Mouse (Mus musculus): ENCODE measurements around the gene Tgfbr3. TPM values are rescaled to one million over a fixed set of nuclear protein-coding genes. Genes with fewer than 3 reads are reported as not detected.
A peak's percentile ranks its signal among the peaks of the same experiment; 100 is the strongest.

Tgfbr3 gene
- total RNA-seq, 1 experiment from 2014 or later, result 31.2 TPM

GRCm38 (mm10) chr5:107221892-107222669 lies 67.3 kb downstream of the Tgfbr3 start:
- no peak for ATAC-seq (replicated peaks; ENCODE audit: insufficient number of reproducible peaks, low FRiP score, low TSS enrichment, poor library complexity, severe bottlenecking)

- ATAC-seq (replicated peaks; ENCODE audit: insufficient number of reproducible peaks, low FRiP score, low TSS enrichment, poor library complexity, severe bottlenecking), result no peak
These were observed 68.5 kb downstream of the Tgfbr3 start for GRCm38 (mm10) chr5:107220936-107221335.

GRCm38 (mm10) chr5:107219883-107220282 lies 69.5 kb downstream of the Tgfbr3 start:
- no peak for ATAC-seq (replicated peaks; ENCODE audit: insufficient number of reproducible peaks, low FRiP score, low TSS enrichment, poor library complexity, severe bottlenecking)

- peak; percentile 56 for ATAC-seq (replicated peaks; ENCODE audit: insufficient number of reproducible peaks, low FRiP score, low TSS enrichment, poor library complexity, severe bottlenecking)
These were observed 70.1 kb downstream of the Tgfbr3 start for GRCm38 (mm10) chr5:107219318-107219717.

- ATAC-seq (replicated peaks; ENCODE audit: insufficient number of reproducible peaks, low FRiP score, low TSS enrichment, poor library complexity, severe bottlenecking), result no peak
These were observed 70.8 kb downstream of the Tgfbr3 start for GRCm38 (mm10) chr5:107218594-107218993.

DNA sequence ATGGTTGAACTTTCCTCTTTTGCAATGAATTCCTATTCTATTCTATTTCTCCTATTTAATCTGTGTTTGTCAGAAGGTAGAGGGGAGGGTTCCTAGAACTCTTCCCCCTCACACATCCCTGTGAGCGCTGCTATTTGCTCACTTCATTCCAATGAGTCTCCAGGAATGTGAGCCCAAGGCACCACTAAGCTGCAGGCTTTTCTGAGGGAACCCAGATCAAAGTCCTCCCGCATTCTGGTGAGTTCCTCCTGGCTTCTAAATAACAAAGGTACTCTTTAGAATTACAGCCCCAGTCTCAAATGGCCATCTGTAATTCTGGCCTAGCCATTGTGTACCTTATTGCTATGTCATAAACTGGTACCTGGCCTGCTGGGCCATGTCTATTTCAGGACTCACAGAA lies 72.3 kb downstream of the Tgfbr3 start:
- ATAC-seq (replicated peaks; ENCODE audit: insufficient number of reproducible peaks, low FRiP score, low TSS enrichment, poor library complexity, severe bottlenecking), result no peak

- no peak for ATAC-seq (replicated peaks; ENCODE audit: insufficient number of reproducible peaks, low FRiP score, low TSS enrichment, poor library complexity, severe bottlenecking)
These were observed 75.9 kb downstream of the Tgfbr3 start for GRCm38 (mm10) chr5:107213373-107214132.

GRCm38 (mm10) chr5:107211830-107212370 lies 77.5 kb downstream of the Tgfbr3 start:
- no peak for ATAC-seq (replicated peaks; ENCODE audit: insufficient number of reproducible peaks, low FRiP score, low TSS enrichment, poor library complexity, severe bottlenecking)

- ATAC-seq (replicated peaks; ENCODE audit: insufficient number of reproducible peaks, low FRiP score, low TSS enrichment, poor library complexity, severe bottlenecking), result no peak
These were observed 79.4 kb downstream of the Tgfbr3 start for GRCm38 (mm10) chr5:107210040-107210439.

DNA sequence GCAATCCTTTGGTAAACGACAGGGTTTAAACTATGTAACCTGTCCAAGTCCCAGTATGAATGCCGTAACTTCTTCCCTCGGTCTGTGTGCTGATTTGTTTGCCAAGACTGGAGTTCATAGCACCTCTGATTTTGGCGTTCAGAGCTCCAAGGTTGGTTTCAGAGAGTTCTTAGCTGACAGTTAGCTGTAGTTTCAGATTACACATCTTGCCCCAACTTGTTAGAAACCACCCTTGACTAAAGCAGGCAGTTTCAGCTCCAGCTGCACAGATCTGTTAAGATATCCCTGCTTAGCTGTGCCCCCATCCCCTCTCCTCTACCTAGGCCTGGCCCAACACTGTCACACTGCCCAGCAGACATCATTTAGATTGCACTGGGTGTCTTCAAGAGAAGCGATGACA lies 81.5 kb downstream of the Tgfbr3 start:
- no peak for ATAC-seq (replicated peaks; ENCODE audit: insufficient number of reproducible peaks, low FRiP score, low TSS enrichment, poor library complexity, severe bottlenecking)

DNA sequence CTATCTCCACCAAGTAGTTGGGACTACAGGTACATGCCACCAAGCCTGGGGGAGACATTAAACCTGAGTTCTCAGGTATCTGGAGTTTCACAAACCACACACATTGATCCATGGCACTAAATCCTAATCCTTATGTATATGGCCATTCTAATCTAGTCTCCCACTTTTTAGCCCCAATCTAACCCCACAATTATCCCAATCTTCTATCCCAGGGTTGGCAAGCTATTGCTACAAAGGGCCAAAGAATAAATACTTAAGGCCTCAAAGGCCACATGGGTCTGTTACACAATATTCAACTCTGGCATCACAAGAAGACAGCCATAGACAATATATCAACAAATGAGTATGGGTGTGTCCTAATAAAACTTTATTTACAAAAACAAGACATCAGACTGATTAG lies 85.1 kb downstream of the Tgfbr3 start:
- ATAC-seq (replicated peaks; ENCODE audit: insufficient number of reproducible peaks, low FRiP score, low TSS enrichment, poor library complexity, severe bottlenecking), result no peak

DNA sequence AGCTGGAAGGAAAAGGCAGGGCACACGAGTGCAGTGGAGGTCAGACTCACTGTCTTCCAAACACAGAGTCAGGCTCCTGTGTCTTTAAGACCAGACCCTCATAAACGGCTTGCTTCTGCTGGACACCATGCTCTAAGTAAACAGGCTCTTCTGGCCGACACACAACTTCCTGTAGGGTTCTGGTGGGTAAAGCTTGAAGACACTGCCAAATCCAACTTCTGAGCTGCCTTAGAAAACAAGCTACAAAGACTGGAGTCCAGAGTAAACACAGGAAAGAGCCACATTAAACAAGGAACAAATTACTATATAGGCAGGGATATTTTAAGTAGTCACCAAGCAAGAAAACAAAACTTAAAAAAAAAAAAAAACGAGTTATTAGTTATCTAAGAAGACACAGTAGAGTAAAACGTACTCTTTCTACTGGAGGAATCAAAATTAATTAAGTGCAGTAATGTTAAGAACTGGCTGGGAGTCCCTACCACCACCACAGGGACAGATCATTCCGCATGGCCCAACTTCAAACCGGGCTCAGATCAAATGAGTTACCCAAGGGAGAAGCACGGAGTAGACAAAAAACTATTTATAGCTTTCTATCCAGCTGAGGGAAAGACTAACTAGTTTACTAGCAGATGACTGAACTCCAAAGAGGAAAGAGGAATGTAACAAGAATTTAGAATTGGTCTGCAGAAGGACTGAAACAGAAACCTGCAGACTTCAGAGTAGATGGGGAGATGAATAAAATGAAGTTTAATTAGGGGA lies 86.4 kb downstream of the Tgfbr3 start:
- no peak for ATAC-seq (replicated peaks; ENCODE audit: insufficient number of reproducible peaks, low FRiP score, low TSS enrichment, poor library complexity, severe bottlenecking)

DNA sequence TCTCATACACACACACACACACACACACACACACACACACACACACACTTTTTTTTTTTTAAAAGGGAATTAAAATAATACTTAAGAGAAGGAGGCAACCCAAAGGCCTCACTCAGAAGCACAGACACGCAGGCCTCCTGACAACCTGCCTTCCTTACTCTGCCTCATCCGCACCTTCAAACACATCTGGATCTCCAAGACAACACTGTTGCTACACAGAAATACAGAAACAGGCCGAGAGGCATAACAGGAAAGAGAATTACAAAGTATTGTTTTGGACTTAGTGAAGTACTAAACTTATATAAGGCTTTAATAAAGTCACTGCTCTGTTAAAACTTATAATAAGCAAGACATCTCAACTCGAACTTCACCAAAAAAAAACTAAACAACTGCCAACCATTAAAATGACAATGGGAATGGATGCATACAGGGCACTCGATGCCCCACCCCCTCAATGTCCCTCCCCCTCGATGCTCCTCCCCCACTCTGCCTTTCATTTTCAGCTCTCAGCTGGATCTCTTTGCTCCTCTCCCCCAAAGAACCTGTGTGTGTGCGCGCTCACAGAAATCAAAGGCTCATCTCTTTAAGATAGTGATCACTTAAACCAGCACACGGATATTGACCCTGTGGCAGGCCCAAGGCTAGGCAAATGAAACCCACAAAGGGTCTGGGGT lies 87.8 kb downstream of the Tgfbr3 start:
- ATAC-seq (replicated peaks; ENCODE audit: insufficient number of reproducible peaks, low FRiP score, low TSS enrichment, poor library complexity, severe bottlenecking), result no peak

DNA sequence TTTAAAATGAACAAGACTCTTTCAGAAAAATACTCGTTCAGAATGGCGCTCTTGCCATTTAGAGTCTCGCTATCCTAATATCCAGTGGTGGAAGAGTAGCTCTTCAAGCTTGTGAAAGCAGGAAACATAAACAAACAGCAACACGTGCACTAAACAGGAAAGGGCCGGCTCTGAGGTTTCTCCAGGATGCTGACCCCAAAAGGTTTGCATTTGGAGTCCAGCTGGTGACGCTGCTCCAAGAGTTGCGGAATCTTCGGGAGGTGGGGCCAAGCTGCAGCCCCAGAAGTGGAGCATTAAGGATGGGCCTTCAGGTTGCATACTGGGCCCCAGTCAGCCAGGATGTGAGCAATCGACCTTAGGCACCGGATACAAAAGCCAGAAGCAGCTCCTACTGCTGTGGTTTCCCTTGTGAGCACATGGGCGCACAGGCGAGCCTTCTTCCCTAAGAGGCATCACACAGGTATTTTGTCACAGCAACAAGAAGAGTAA lies 88.5 kb downstream of the Tgfbr3 start:
- no peak for ATAC-seq (replicated peaks; ENCODE audit: insufficient number of reproducible peaks, low FRiP score, low TSS enrichment, poor library complexity, severe bottlenecking)

DNA sequence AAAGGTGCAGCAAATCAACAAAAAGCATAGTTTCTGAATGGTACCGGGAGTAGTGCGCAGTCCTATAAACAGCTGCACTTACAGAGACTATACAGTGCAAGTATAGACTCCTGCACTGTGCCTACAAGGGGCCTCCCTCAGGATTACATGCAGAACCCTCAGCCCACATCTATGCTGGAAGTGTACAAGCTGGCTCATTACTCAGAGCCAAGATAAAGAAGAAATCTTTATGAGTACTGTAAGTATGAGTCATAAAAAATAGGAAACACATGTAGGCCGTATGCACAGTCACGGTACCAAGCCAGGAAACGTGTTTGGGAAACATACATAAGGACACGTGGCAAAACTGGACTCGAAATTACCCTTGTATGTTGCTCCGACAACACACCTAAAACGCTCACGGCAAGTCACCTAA lies 89.2 kb downstream of the Tgfbr3 start:
- no peak for ATAC-seq (replicated peaks; ENCODE audit: insufficient number of reproducible peaks, low FRiP score, low TSS enrichment, poor library complexity, severe bottlenecking)

DNA sequence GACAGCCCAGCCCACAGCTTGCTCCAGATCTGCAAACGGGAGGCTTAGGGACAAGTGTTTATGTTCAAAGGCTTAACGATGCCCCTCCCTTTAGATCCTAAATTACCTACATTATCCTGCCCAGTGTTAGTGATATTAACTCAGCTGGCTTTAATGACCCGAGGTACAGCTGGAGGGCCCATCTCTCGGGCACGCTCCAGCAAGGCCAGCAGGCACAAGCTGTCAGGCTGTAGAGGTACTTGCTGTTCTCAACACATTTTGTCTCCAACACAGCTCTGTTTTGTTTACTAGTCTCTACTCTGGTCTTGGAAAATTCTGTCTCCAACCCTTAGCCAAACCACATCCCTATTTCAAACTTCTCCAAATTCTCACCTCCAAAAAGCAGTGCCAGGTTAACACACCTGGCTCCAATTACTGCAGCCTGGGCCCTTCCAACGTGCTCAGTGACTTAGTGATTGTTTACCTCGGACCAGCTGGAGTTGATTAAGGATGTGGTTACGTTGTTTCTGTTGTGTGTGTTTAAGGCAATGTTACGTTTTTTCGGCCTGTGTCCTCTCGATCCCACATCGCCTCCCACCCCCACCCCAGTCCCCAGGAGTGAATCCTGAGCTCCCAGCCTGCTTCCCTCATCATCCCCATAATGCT lies 93.6 kb downstream of the Tgfbr3 start:
- no peak for ATAC-seq (replicated peaks; ENCODE audit: insufficient number of reproducible peaks, low FRiP score, low TSS enrichment, poor library complexity, severe bottlenecking)

DNA sequence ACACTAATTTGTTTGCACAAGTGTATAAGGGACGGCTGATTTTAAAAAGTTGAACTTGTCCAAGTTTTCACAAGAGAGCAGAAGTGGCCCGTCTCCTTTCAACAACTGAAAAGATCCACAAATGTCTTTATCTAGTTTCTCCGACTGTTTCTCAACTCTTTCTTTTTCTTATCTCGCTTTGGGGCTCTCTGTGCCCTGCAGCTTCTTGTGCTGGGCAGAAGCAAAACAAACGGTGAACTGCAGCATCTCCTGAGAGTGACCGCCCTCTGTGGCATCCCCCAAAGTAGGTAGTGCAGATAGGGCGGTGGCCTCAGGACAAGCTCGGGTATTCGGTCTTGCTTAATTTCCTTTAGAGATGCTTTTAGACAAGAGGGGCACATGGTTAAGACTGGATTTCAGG lies 96.3 kb downstream of the Tgfbr3 start:
- ATAC-seq (replicated peaks; ENCODE audit: insufficient number of reproducible peaks, low FRiP score, low TSS enrichment, poor library complexity, severe bottlenecking), result no peak

DNA sequence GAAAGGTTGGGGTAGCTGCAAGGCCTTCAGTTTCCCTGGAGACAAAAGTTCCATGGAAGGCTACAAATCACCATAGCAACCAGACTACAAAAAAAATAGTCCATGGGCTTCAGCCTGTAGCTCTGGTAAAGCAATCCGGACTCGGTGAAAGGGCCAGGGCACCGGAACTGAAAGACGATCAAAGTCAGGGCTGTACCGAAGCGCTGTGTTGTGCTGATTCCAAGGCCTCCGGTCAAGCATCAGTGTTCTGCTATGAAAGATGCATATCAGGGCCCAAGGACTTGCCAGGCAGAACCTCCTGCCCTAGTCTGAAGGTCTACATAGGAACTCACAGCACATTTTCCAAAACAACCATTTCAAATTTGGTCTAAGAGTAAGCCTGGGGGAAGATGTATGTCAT lies 97.1 kb downstream of the Tgfbr3 start:
- no peak for ATAC-seq (replicated peaks; ENCODE audit: insufficient number of reproducible peaks, low FRiP score, low TSS enrichment, poor library complexity, severe bottlenecking)

Measured in monocyte, adult 5-6 weeks (primary cell).